Mouse (Mus musculus) liver, embryonic 14.5 days (tissue): ENCODE data around the gene Gfral.

ENCODE experiments used
- CTCF ChIP-seq: IDR thresholded peaks from 2 replicates; pipeline ENCODE4 v1.5.1; 2016; ENCODE audit warnings: antibody characterized with exemption, low read depth, control low read depth
- EP300 ChIP-seq: IDR thresholded peaks from 2 replicates; pipeline ENCODE4 v1.6.1; 2016; ENCODE audit warnings: antibody characterized with exemption, low read depth

GRCm38 (mm10) chr9:76252544-76252943 lies 39.1 kb upstream of the Gfral start:
- TF ChIP-seq EP300 = no peak
- TF ChIP-seq CTCF = no peak
